Mouse (Mus musculus) myocyte (in vitro differentiated cells): ENCODE results near the gene Zfhx3. TPM values are rescaled to one million over a fixed set of nuclear protein-coding genes. Genes with fewer than 3 reads are reported as not detected.

Experiments used
- H3K27me3 ChIP-seq: one replicate; pipeline ENCODE4 v1.6.1; 2011; ENCODE audit not compliant: control insufficient read depth, insufficient read depth, insufficient read length
- H3K36me3 ChIP-seq: one replicate; pipeline ENCODE4 v1.6.1; 2011; ENCODE audit not compliant: control insufficient read depth, insufficient read depth
- H3K4me2 ChIP-seq: one replicate; pipeline ENCODE4 v1.6.1; 2011; ENCODE audit warnings: low read depth, control low read depth
- H3K4me3 ChIP-seq: one replicate; pipeline ENCODE4 v1.5.1; 2011; ENCODE audit warnings: mild to moderate bottlenecking, control low read depth, moderate library complexity
- H3K79me2 ChIP-seq: one replicate; pipeline ENCODE4 v1.6.1; 2011; ENCODE audit not compliant: control insufficient read depth, insufficient read depth
- H3ac ChIP-seq: one replicate; pipeline ENCODE4 v1.6.1; 2011; ENCODE audit not compliant: control insufficient read depth, insufficient read length
- CEBPB ChIP-seq: IDR thresholded peaks from 2 replicates; pipeline ENCODE4 v1.6.1; 2011; ENCODE audit warnings: mild to moderate bottlenecking, moderate library complexity; ENCODE audit not compliant: poor library complexity, insufficient read depth, severe bottlenecking
- E2F4 ChIP-seq: IDR thresholded peaks from one replicate; pipeline ENCODE4 v1.6.1; 2011; ENCODE audit warnings: mild to moderate bottlenecking, control low read depth, moderate library complexity; ENCODE audit not compliant: insufficient read depth
- MAX ChIP-seq: IDR thresholded peaks from one replicate; pipeline ENCODE4 v1.6.1; 2011; ENCODE audit warnings: low read depth, mild to moderate bottlenecking, control low read depth
- MYOD1 ChIP-seq, 3 experiments: IDR thresholded peaks; one replicate each; pipeline ENCODE4 v1.6.1; 2011; ENCODE audit warnings: control low read depth in 2 of 3, low read depth in 2 of 3, mild to moderate bottlenecking in 2 of 3, moderate library complexity in 1 of 3; ENCODE audit not compliant: insufficient read length in 2 of 3, control insufficient read depth in 1 of 3
- MYOG ChIP-seq, 3 experiments: IDR thresholded peaks; one replicate each; pipeline ENCODE4 v1.6.1; 2011; ENCODE audit warnings: control low read depth in 2 of 3, low read depth in 2 of 3, mild to moderate bottlenecking in 2 of 3; ENCODE audit not compliant: insufficient read length in 2 of 3, control insufficient read depth in 1 of 3, insufficient read depth in 1 of 3
- POLR2A ChIP-seq: IDR thresholded peaks from one replicate; pipeline ENCODE4 v1.6.1; 2011; ENCODE audit warnings: low read depth, mild to moderate bottlenecking, control low read depth, moderate library complexity; ENCODE audit not compliant: insufficient read length
- POLR2AphosphoS2 ChIP-seq: IDR thresholded peaks from one replicate; pipeline ENCODE4 v1.6.1; 2011; ENCODE audit warnings: low read depth, control low read depth; ENCODE audit not compliant: insufficient read length
- REST ChIP-seq: IDR thresholded peaks from one replicate; pipeline ENCODE4 v1.6.1; 2011; ENCODE audit warnings: mild to moderate bottlenecking, control low read depth, moderate library complexity; ENCODE audit not compliant: insufficient read depth, insufficient read length
- SRF ChIP-seq: IDR thresholded peaks from one replicate; pipeline ENCODE4 v1.6.1; 2011; ENCODE audit warnings: low read depth; ENCODE audit not compliant: control insufficient read depth, insufficient read length
- TCF12 ChIP-seq: IDR thresholded peaks from one replicate; pipeline ENCODE4 v1.6.1; 2011; ENCODE audit warnings: mild to moderate bottlenecking, control low read depth; ENCODE audit not compliant: poor library complexity, insufficient read depth, severe bottlenecking
- TCF3 ChIP-seq: IDR thresholded peaks from one replicate; pipeline ENCODE4 v1.6.1; 2011; ENCODE audit warnings: low read depth, control low read depth; ENCODE audit not compliant: insufficient read length
- USF1 ChIP-seq: IDR thresholded peaks from one replicate; pipeline ENCODE4 v1.6.1; 2011; ENCODE audit warnings: low read depth, mild to moderate bottlenecking, control low read depth, moderate library complexity
- polyA plus RNA-seq: library from polyadenylated mRNA; unstranded; fragments of >200 nt; fragmentation: generic; extraction: Trizol; gene quantifications from one replicate; pipeline ENCODE4 v1.2.1, GENCODE M21; 2012; ENCODE audit warnings: missing spikeins

Zfhx3 gene
- polyA plus RNA-seq, 1 experiment, result 3.0 TPM

DNA sequence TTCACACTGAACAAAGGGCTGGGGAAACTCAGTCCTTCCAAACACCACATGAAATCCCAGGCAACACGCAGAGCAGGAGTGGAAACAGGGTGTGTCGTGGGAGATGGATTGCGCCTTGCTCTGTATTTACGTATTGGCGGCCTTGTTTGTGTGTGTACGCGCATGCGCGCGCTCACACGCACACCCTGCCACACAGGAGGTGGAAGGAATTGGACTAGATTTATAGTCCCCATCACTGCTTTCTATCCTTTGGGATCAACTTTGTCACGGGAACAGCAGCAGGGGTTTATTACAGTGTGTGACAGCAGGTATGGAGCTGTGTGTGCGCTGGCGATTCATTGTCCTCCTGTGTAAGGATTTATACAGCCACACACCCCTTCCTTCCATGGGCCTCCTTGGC, 228.4 kb downstream of the Zfhx3 start:
- H3K4me2 ChIP-seq, result no peak overlapping the region
- TF ChIP-seq MYOD1 (IDR thresholded peaks at IDR 0.05; ENCODE audit: control insufficient read depth in 1 of 3, insufficient read length in 2 of 3, low read depth in 2 of 3), result no peak
- TF ChIP-seq MYOG (IDR thresholded peaks at IDR 0.05; ENCODE audit: control insufficient read depth in 1 of 3, insufficient read depth in 1 of 3, insufficient read length in 2 of 3, low read depth in 2 of 3), result no peak
- no peak for TF ChIP-seq POLR2AphosphoS2
- no peak for TF ChIP-seq REST
- TF ChIP-seq CEBPB, result no peak
- no peak for TF ChIP-seq SRF
- no peak for TF ChIP-seq USF1
- no peak for TF ChIP-seq TCF3
- no peak for TF ChIP-seq POLR2A
- no peak for TF ChIP-seq E2F4
- TF ChIP-seq TCF12, result no peak
- TF ChIP-seq MAX, result no peak
- H3K27me3 ChIP-seq, result no peaks in the 10 kb centered on the region
- no peak overlapping the region for H3K4me3 ChIP-seq
- no peaks in the 10 kb centered on the region for H3K36me3 ChIP-seq
- no peak overlapping the region for H3ac ChIP-seq
- H3K79me2 ChIP-seq, result no peaks in the 10 kb centered on the region

DNA sequence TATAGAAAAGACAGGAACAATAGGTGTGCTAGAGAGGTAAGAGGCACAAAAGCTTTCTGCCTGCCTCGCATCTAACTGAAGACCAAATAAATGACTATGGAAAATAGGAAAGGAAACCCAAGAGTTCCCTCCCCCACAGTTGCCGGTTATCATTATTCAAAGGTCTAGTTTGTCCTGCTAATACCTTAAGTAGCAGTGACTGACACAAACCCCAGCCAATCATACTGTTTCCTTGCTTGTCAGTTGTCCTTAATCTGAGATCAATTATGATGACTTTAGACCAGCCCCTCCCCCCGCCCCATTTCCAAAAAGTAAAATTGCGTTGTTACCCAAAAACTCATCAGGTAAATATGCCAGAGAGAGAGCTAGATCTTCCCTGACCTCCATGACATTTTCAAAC, 240.9 kb downstream of the Zfhx3 start:
- H3ac ChIP-seq, result no peak overlapping the region
- no peaks in the 10 kb centered on the region for H3K36me3 ChIP-seq
- no peak overlapping the region for H3K4me3 ChIP-seq
- H3K4me2 ChIP-seq, result no peak overlapping the region
- H3K27me3 ChIP-seq, result no peaks in the 10 kb centered on the region
- no peaks in the 10 kb centered on the region for H3K79me2 ChIP-seq
- TF ChIP-seq POLR2AphosphoS2 (no peak), E2F4 (no peak), CEBPB (no peak), MAX (no peak), REST (no peak), USF1 (no peak), MYOD1 (IDR thresholded peaks at IDR 0.05; ENCODE audit: control insufficient read depth in 1 of 3, insufficient read length in 2 of 3, low read depth in 2 of 3) (no peak), POLR2A (no peak), SRF (no peak), TCF12 (no peak), TCF3 (no peak), MYOG (IDR thresholded peaks at IDR 0.05; ENCODE audit: control insufficient read depth in 1 of 3, insufficient read depth in 1 of 3, insufficient read length in 2 of 3, low read depth in 2 of 3) (no peak)

DNA sequence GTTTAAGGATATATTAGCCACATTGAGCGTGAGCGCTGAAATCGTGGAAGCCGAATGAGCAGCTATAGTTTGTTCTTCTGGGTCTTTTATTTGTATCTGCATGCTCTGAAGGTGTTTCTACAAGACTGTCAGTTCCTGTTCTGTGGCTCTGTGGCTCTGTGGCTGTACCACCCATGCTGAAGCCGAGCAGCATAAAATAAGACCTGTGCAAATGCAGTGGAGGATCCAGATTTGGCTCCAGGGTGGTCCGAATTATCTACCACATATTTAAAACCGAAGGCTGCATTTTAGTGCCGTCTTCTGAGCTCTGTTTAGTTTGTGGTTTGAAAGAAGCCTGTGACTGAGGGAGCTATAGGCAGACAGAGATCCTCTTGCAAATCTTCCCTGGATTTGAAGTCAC, 241.5 kb downstream of the Zfhx3 start:
- Histone ChIP-seq H3K4me3 (no peak overlapping the region), H3ac (no peak overlapping the region), H3K27me3 (no peaks in the 10 kb centered on the region), H3K36me3 (no peaks in the 10 kb centered on the region), H3K79me2 (no peaks in the 10 kb centered on the region), H3K4me2 (no peak overlapping the region)
- TF ChIP-seq TCF12 (no peak), SRF (no peak), CEBPB (no peak), USF1 (no peak)

DNA sequence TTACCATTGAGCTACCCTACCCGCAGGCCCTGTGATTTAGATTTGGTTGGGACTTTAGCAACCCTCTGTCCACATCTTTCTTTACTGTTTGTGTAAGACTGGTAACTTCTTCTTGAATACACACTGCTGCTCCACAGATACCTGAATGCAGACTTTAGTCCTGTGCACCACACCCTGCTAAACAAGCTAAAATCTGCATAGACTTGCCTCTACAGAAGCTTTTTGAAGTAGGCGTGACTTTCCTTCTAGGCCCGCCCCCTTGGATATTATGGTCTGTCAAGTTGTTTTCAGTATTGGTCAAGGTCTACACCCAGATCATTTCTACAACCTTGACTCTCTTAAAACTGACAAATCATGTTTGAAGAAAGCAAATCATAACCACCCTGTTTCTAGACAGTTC, 243.8 kb downstream of the Zfhx3 start:
- H3K27me3 ChIP-seq, result no peaks in the 10 kb centered on the region
- no peak overlapping the region for H3K4me3 ChIP-seq
- no peak overlapping the region for H3K4me2 ChIP-seq
- no peak for TF ChIP-seq MYOD1 (IDR thresholded peaks at IDR 0.05; ENCODE audit: control insufficient read depth in 1 of 3, insufficient read length in 2 of 3, low read depth in 2 of 3)
- TF ChIP-seq TCF12, result no peak
- no peak for TF ChIP-seq SRF
- TF ChIP-seq E2F4, result no peak
- no peak for TF ChIP-seq MAX
- no peaks in the 10 kb centered on the region for H3K79me2 ChIP-seq
- no peak overlapping the region for H3ac ChIP-seq
- H3K36me3 ChIP-seq, result no peaks in the 10 kb centered on the region

DNA sequence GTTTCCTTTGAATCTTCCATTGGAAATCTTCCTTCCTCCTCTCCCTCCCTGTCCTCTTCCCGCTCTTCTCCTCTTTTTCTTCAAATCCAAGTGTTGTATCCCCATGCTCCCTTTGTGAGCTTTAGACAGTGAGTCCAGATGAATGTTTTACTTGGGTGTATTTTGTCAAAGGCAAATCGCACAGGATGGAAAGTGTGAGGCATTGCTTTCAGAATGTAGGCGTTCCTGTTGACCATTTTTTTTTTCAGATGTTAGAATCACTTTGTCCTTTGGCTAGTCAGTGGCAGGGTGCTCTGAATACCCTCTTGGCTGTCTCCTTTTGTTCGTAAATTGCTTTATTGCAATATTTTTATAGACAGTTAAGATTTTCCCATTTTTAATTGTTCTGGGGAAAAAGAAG, 245.6 kb downstream of the Zfhx3 start:
- no peaks in the 10 kb centered on the region for H3K27me3 ChIP-seq
- no peaks in the 10 kb centered on the region for H3K79me2 ChIP-seq
- H3K36me3 ChIP-seq, result no peaks in the 10 kb centered on the region
- no peak overlapping the region for H3ac ChIP-seq
- TF ChIP-seq TCF3, result no peak
- no peak for TF ChIP-seq MYOG (IDR thresholded peaks at IDR 0.05; ENCODE audit: control insufficient read depth in 1 of 3, insufficient read depth in 1 of 3, insufficient read length in 2 of 3, low read depth in 2 of 3)
- TF ChIP-seq POLR2AphosphoS2, result no peak
- TF ChIP-seq SRF, result no peak
- TF ChIP-seq E2F4, result no peak
- TF ChIP-seq REST, result no peak
- no peak for TF ChIP-seq MAX
- TF ChIP-seq CEBPB, result no peak
- no peak for TF ChIP-seq POLR2A
- TF ChIP-seq USF1, result no peak
- TF ChIP-seq TCF12, result no peak
- no peak for TF ChIP-seq MYOD1 (IDR thresholded peaks at IDR 0.05; ENCODE audit: control insufficient read depth in 1 of 3, insufficient read length in 2 of 3, low read depth in 2 of 3)
- no peak overlapping the region for H3K4me3 ChIP-seq
- H3K4me2 ChIP-seq, result no peak overlapping the region
